Mouse (Mus musculus): ENCODE results near the gene Frmd4b. TPM values are rescaled to one million over a fixed set of nuclear protein-coding genes. Genes with fewer than 3 reads are reported as not detected.
"Not testable (repeated sequence)": the region's sequence is repeated elsewhere in the genome, so short reads cannot be mapped to it uniquely, and the experiment has no call there.

The Frmd4b gene
- polyA plus RNA-seq, 1 experiment from 2014 or later = 14.0 TPM

DNA sequence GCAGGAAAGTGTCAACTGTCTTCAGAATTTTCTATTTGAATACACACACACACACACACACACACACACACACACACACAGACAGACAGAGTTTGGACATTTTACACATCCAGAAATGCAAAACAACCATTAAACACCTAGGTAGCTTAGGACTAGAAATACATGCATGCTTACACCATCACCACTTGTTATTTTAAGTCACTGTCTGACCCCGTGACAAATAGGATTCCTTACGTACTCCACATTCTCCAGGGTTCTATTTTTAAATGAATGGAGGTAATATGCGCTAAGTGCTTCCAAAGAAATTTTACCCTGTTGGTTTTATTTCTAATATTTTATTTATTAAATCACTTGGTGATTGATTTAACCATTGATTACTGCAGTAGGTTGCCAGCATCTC, 351.6 kb downstream of the Frmd4b start:
- Histone ChIP-seq H3K27me3 (ENCODE audit: insufficient read depth, low read length) (no peaks in the 10 kb centered on the region), H3K36me3 (ENCODE audit: insufficient read depth, low read length) (no peaks in the 10 kb centered on the region), H3K4me2 (ENCODE audit: low read length) (no peak overlapping the region), H3K27ac (no peak overlapping the region), H3K9me3 (replicated peaks; ENCODE audit: low read length) (no peaks in the 10 kb centered on the region), H3K4me3 (replicated peaks; ENCODE audit: low read depth, low read length) (no peak overlapping the region), H3K9ac (ENCODE audit: low read depth, low read length) (no peak overlapping the region), H3K4me1 (replicated peaks; ENCODE audit: insufficient read depth, low read length) (no peaks in the 10 kb centered on the region)
- 65% methylated on average over 3 of the region's 3 CpGs for WGBS
- ATAC-seq (replicated peaks; ENCODE audit: low FRiP score, low read depth) (no peak), DNase-seq (ENCODE audit: low spot score) (no peak)
- TF ChIP-seq CTCF (IDR thresholded peaks at IDR 0.05; ENCODE audit: low read depth) = no peak

DNA sequence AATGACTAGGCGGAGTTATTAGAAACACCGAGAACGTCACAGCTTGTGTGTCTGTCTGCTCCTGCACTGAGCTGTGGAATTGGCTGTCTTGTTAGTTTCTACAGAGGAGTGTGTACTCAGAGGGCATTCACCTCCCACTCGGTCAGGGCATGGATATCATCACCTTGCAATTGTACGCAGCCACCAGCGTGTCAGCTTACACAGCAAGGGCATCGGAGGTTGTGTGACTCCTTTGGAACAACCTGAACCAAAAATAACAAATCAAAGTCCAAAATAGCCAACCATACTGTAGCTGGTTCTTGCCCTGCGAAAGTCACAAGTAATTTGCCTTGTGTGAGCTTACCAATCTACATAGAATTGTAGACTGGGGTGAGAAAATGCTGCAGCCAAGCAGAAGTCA, 352.1 kb downstream of the Frmd4b start:
- H3K9ac ChIP-seq (ENCODE audit: low read depth, low read length) = no peak overlapping the region
- no peak overlapping the region for H3K27ac ChIP-seq
- no peak overlapping the region for H3K4me3 ChIP-seq (replicated peaks; ENCODE audit: low read depth, low read length)
- 47% methylated on average over 8 of the region's 8 CpGs for WGBS
- ATAC-seq (replicated peaks; ENCODE audit: low FRiP score, low read depth) = no peak
- H3K27me3 ChIP-seq (ENCODE audit: insufficient read depth, low read length) = no peaks in the 10 kb centered on the region
- no peaks in the 10 kb centered on the region for H3K9me3 ChIP-seq (replicated peaks; ENCODE audit: low read length)
- DNase-seq (ENCODE audit: low spot score) = no peak
- H3K4me2 ChIP-seq (ENCODE audit: low read length) = no peak overlapping the region
- no peak for TF ChIP-seq CTCF (IDR thresholded peaks at IDR 0.05; ENCODE audit: low read depth)
- no peaks in the 10 kb centered on the region for H3K4me1 ChIP-seq (replicated peaks; ENCODE audit: insufficient read depth, low read length)
- no peaks in the 10 kb centered on the region for H3K36me3 ChIP-seq (ENCODE audit: insufficient read depth, low read length)

DNA sequence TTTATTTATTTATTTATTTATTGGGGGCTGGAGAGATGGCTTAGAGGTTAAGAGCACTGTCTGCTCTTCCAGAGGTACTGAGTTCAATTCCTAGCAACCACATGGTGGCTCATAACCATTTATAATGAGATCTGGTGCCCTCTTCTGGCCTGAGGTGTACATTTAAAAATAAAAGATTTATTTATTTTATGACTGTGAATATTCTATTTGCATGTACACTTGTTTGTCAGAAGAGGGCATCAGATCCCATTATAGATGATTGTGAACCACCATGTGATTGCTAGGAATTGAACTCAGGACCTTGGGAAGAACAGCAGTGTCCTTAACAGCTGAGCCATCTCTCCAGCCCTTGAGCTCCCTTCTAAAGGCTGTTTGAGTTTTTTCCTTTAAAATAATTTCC, 353.6 kb downstream of the Frmd4b start:
- not testable (repeated sequence) for H3K4me3 ChIP-seq (replicated peaks; ENCODE audit: low read depth, low read length); H3K36me3 ChIP-seq (ENCODE audit: insufficient read depth, low read length); H3K27ac ChIP-seq; H3K9ac ChIP-seq (ENCODE audit: low read depth, low read length); H3K27me3 ChIP-seq (ENCODE audit: insufficient read depth, low read length); ATAC-seq (replicated peaks; ENCODE audit: low FRiP score, low read depth); H3K9me3 ChIP-seq (replicated peaks; ENCODE audit: low read length); H3K4me1 ChIP-seq (replicated peaks; ENCODE audit: insufficient read depth, low read length); H3K4me2 ChIP-seq (ENCODE audit: low read length)
- DNase-seq (ENCODE audit: low spot score) = peak; percentile 29
- TF ChIP-seq CTCF (IDR thresholded peaks at IDR 0.05; ENCODE audit: low read depth) = peak; percentile 51

DNA sequence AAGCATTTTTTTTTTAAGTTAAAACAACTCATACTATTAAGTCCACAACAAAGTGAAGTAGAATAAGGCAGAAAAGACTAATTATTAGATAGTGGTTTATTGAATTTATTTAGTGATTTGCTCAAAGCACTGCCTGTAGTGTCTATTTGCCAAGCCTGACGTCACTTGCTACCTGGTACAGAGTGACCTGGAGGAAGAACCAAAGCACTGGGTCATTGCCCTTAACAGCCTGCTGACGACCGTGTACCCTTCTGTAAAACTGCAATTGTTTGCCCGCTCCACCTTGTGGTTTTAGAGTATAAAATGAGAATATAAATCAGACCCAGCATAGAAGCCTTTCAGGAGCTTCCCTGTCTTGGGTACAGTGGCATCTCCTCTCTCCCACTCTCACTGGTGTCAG, 355.1 kb downstream of the Frmd4b start:
- Histone ChIP-seq H3K4me2 (ENCODE audit: low read length) (no peak overlapping the region), H3K27ac (no peak overlapping the region), H3K27me3 (ENCODE audit: insufficient read depth, low read length) (no peaks in the 10 kb centered on the region), H3K9ac (ENCODE audit: low read depth, low read length) (no peak overlapping the region), H3K36me3 (ENCODE audit: insufficient read depth, low read length) (no peaks in the 10 kb centered on the region), H3K4me1 (replicated peaks; ENCODE audit: insufficient read depth, low read length) (no peaks in the 10 kb centered on the region), H3K9me3 (replicated peaks; ENCODE audit: low read length) (no peaks in the 10 kb centered on the region), H3K4me3 (replicated peaks; ENCODE audit: low read depth, low read length) (no peak overlapping the region)
- DNase-seq (ENCODE audit: low spot score) (no peak), ATAC-seq (replicated peaks; ENCODE audit: low FRiP score, low read depth) (no peak)
- 0 out of 2 replicates have a peak, but pooled peaks have one; percentile 4 for TF ChIP-seq CTCF (IDR thresholded peaks at IDR 0.05; ENCODE audit: low read depth)
- whole genome bisulfite sequencing = 37% methylated on average over 4 of the region's 4 CpGs

DNA sequence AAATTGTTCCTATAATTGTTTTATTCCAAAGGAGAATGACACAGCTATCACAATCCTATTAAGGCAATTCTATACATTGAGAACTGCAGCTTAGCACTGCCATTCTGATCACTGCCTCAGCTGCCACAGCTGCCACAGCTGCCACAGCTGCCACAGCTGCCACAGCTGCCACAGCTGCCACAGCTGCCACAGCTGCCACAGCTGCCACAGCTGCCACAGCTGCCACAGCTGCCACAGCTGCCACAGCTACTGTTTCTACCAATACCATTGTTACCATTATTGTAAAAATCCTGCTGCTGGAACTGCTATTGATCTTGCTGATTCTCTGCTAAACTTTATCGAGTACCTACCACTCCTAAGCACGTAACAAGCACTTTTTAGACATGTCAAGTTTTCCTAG, 357.4 kb downstream of the Frmd4b start:
- not testable (repeated sequence) for H3K27me3 ChIP-seq (ENCODE audit: insufficient read depth, low read length); DNase-seq (ENCODE audit: low spot score); H3K27ac ChIP-seq; H3K36me3 ChIP-seq (ENCODE audit: insufficient read depth, low read length); ATAC-seq (replicated peaks; ENCODE audit: low FRiP score, low read depth); H3K9me3 ChIP-seq (replicated peaks; ENCODE audit: low read length); H3K4me3 ChIP-seq (replicated peaks; ENCODE audit: low read depth, low read length); H3K4me2 ChIP-seq (ENCODE audit: low read length); H3K9ac ChIP-seq (ENCODE audit: low read depth, low read length); H3K4me1 ChIP-seq (replicated peaks; ENCODE audit: insufficient read depth, low read length)
- WGBS = 88% methylated on average over 2 of the region's 2 CpGs

DNA sequence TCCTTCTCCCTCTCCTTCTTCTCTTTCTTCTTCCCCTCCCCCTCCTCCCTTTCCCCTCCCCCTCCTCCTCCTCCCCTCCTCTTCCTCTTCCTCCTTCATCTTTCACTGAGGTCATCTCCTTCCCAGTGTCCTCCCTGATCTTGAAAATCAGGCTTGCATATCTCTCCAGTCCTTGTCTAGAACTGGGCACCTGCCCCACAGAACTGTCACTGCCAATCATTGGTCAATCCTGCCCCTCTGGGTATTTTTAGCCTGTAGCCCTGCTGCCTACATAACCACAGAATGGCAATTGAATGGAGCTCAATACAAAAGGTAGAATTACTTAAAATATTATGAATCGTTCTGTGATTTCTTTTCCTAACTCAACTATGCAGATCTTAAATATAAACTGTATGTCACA, 358.9 kb downstream of the Frmd4b start:
- 95% methylated on average over 1 of the region's 1 CpGs for WGBS
- Histone ChIP-seq H3K4me2 (ENCODE audit: low read length) (no peak overlapping the region), H3K27ac (no peak overlapping the region), H3K36me3 (ENCODE audit: insufficient read depth, low read length) (no peaks in the 10 kb centered on the region), H3K4me1 (replicated peaks; ENCODE audit: insufficient read depth, low read length) (no peaks in the 10 kb centered on the region), H3K9ac (ENCODE audit: low read depth, low read length) (no peak overlapping the region), H3K27me3 (ENCODE audit: insufficient read depth, low read length) (no peaks in the 10 kb centered on the region), H3K4me3 (replicated peaks; ENCODE audit: low read depth, low read length) (no peak overlapping the region), H3K9me3 (replicated peaks; ENCODE audit: low read length) (no peaks in the 10 kb centered on the region)
- DNase-seq (ENCODE audit: low spot score) (no peak), ATAC-seq (replicated peaks; ENCODE audit: low FRiP score, low read depth) (no peak)
- TF ChIP-seq CTCF (IDR thresholded peaks at IDR 0.05; ENCODE audit: low read depth) = no peak

DNA sequence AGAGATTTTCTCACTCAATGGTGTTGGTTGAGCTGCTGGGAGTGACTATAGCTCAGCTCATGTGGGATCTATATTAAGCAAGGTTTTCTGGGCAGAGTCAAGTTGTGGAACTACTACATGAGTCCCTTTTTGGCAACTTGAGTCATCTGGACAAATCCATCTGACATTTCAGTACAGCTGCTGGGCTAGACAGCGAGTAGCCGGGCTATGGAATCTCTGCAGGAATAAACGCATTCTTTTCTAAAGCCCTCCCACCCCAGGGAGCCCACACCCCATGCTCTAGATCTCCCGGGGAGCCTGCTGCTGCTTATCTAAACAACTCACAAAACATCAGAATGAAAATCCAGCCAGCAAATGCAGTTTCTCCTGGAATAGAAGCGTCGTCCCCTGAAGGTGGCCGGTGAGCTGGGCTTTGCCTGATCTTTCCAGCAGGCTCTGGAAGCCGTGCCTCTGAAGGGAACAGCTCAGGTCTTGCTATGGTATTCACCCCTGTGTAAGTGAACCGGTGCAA, 364.6 kb downstream of the Frmd4b start, which contains the start of gene Lmod3:
Gene Lmod3 (minus strand): TSS at position 49 of the 511 bp plus-strand sequence.
- Histone ChIP-seq H3K27ac (no peak within 1 kb of the TSS), H3K27me3 (ENCODE audit: insufficient read depth, low read length) (no peaks in the 10 kb centered on the region), H3K4me3 (replicated peaks; ENCODE audit: low read depth, low read length) (no peak within 1 kb of the TSS), H3K9me3 (replicated peaks; ENCODE audit: low read length) (no peaks in the 10 kb centered on the region), H3K36me3 (ENCODE audit: insufficient read depth, low read length) (no peaks in the 10 kb centered on the region), H3K4me2 (ENCODE audit: low read length) (no peak within 1 kb of the TSS), H3K9ac (ENCODE audit: low read depth, low read length) (no peak within 1 kb of the TSS), H3K4me1 (replicated peaks; ENCODE audit: insufficient read depth, low read length) (peaks cover 2% of the 10 kb centered on the region; the same call in 1 of the 2 replicates)
- no peak for DNase-seq (ENCODE audit: low spot score)
- no peak for ATAC-seq (replicated peaks; ENCODE audit: low FRiP score, low read depth)
- 33% methylated on average over 9 of the region's 9 CpGs for WGBS
- no peak for TF ChIP-seq CTCF (IDR thresholded peaks at IDR 0.05; ENCODE audit: low read depth)
